Mouse (Mus musculus) gastrocnemius, postnatal 14 days (tissue): ENCODE measurements around the gene Als2. TPM values are rescaled to one million over a fixed set of nuclear protein-coding genes. Genes with fewer than 3 reads are reported as not detected.

ENCODE experiments used
- DNase-seq: peaks from one replicate; pipeline ENCODE4 v3.0.0; 2021; ENCODE audit warnings: mixed read lengths
- intact Hi-C: fragments of 180-260 bp; cut with DNase I; formaldehyde crosslinking; loops from one replicate; pipeline ENCODE4 v1.15.1; 2025; ENCODE audit warnings: low total_unique reads
- long read RNA-seq, 2 experiments: library from polyadenylated mRNA; stranded (forward); transcript quantifications; one replicate each; pipeline ENCODE4 v2.0.0; 2021
- total RNA-seq, 2 experiments: library from RNA; stranded (reverse); gene quantifications; 2 replicates each; pipeline ENCODE4 v1.2.3; 2021

Gene Als2
- total RNA-seq, result 10 to 100 TPM; 15.9 to 16.9 TPM
- long read RNA-seq, experiment 1, full-length matches to known transcripts, result 6 of 15 reads
- long read RNA-seq, experiment 1, partial matches to known transcripts, result 4 of 15 reads
- long read RNA-seq, experiment 1, other reads (novel, unspliced or antisense), result 5 of 15 reads
- long read RNA-seq, experiment 2, full-length matches to known transcripts, result 18 of 33 reads
- long read RNA-seq, experiment 2, partial matches to known transcripts, result 3 of 33 reads
- long read RNA-seq, experiment 2, other reads (novel, unspliced or antisense), result 12 of 33 reads

GRCm38 (mm10) chr1:59236856-59237441 is at the start of gene Als2:
Als2 (minus strand) TSS chr1:59237231.
- intact Hi-C loops, result loop anchor here (5.0 to 10.0 kb wide), 2 partner anchors 92 to 465 kb away; no protein-coding TSS in a partner anchor
- DNase-seq, result peak; percentile 98

DNA sequence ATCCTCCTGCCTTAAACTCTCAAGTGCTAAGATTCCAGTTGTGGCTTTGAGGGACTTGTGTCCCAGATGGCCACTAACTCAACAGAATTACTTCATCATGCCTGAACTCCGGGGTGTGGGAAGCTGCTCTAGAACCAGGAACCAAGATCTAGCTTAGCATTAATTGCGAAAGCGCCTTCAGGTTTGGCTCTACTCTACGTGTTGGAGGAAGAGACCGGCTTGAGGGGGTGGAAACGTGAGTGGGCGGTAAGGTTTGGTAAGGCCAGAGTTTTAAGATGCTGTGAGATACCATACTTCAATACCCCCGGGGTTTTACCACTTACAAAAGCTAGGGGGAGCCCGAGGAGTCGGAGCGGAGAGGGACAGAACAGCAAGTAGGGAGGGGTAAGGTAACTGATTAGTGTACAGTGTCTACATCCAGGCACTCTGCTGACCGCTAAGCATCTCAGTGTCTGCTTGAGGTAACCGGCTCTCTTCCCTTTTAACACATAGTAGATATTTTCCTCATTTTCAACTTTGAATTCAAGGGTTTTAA is 49.4 kb upstream of the Als2 start:
- intact Hi-C loops, result no loop called here
- no peak for DNase-seq

DNA sequence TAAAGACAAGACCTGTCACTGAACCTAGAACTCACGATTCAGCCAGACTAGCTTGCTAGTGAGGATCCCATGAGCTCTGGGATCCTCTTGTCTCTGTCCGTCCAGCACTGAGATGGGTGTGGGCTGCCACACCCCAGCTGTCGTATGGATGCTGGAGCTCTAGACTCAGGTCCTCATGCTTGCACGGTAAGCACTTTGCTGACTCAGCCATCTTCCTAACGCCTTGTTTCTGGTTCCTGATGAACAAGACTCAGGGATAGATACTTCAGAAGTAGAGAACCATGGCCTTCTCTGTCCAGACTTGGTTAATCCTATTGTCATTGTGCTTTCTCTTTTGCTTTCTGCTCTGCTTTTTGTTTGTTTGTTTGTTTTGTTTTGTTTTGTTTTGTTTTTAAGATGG is 48.8 kb upstream of the Als2 start:
- intact Hi-C loops, result no loop called here
- DNase-seq, result no peak

DNA sequence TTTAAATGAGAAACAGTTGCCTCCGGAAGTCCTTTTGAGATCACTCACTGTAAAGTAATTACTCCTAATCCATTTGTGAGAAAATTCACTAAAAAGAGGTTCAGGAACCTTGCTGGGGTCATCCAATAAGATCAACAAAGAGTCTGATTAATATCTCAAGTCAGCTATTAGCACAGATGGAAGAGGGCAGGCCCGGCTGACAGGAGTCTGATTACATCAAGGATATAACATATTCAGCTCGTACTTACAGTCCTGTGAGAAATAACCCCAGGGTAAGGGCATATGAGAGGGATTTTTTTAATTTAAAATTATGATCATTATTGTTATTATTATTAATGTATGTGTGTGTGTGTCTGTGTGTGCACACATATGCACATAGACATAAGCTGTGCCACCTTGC is 35.2 kb upstream of the Als2 start:
- DNase-seq, result no peak
- intact Hi-C loops, result no loop called here

DNA sequence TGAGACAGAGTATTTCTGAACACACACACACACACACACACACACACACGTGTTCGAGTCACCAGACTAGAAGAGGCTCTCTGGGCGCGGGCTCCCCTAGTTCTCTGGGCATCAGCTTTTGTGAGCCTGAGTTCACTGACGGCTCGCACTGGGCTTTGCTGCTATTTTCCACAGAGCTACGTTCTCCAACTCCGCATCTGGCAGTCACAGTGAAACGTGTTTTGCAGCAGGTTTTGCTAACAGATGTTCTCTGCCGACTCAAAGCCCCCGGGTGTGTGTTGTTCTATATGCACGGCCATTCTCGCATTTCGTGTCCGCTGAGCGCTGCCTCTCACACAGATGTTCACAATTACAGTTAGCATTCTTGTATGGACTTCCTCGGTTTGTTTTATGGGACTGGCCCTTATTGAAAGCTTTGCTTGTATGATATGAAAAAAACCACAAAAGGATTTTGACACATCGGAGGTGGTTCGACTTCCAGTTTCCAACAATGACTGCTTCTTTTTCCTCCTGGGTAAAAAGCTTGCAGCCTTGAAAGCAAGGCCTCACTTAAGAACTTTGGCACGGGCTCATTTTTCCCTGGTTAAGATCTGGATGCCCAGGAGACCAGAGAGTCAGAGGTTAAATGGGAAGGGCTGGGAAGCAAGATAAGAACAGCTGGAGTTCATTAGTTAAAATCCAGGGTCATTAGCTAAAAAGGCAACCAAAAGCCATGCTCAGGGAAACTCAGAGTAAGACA is 33.1 kb upstream of the Als2 start:
- intact Hi-C loops, result no loop called here
- peak; percentile 19 for DNase-seq

GRCm38 (mm10) chr1:59269466-59269865 is 32.4 kb upstream of the Als2 start:
- intact Hi-C loops, result no loop called here
- no peak for DNase-seq

DNA sequence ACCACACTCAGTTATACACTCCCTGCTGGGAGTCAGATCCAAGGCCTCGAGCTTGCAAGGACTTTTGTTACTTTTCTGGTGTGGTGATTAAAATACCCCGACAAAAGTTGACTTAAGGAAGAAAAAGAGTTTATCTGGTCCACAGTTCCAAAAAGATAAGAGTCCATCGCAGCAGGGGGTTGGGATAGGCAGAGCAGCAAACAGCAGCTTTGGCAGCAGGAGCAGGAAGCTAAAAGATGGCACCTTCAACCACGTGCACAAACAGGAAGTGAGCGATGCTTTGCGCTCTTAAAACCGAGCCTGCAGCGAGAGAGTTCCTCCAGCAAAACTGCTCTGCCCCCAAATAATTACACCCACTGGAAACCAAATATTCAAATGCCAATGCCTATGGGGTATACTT is 31.9 kb upstream of the Als2 start:
- no peak for DNase-seq
- intact Hi-C loops, result no loop called here

- DNase-seq, result no peak
- intact Hi-C loops, result no loop called here
These were observed 20.7 kb upstream of the Als2 start for GRCm38 (mm10) chr1:59257736-59258135.

GRCm38 (mm10) chr1:59256751-59257231 is 19.8 kb upstream of the Als2 start, which contains the start of gene Cdk15:
Cdk15 (plus strand) TSS chr1:59256906.
- peak; percentile 14 for DNase-seq
- intact Hi-C loops, result no loop called here

DNA sequence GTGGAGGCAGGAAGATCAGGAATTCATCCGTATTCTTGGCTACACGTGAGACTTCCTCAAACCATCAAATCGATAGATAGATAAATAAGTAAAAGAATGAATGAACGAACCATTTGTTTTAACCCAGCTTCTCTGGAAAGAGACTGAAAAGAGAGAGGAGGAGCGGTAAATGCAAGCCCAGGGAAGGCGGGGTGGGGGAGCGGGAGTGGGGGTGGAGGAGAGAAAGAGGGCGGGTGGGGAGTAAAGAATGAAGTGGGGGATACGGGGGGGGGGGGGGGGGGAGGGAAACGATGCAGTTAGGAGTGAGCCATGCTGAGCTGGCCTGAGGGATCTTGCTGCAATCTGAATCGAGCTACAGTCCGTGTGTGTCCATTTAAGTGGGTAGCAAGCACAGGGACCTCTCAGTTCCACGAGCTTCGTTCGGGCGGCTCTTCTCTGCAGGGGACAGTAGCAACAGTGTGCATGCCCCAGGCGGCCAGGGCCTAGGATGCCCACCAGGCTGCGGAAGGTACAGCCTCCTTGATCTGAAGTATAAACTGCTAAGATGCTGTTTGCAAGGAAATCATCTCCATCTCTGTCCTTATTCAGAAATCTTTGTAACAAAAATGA is 16.4 kb upstream of the Als2 start:
- no peak for DNase-seq
- intact Hi-C loops, result no loop called here

GRCm38 (mm10) chr1:59252762-59253161 is 15.7 kb upstream of the Als2 start:
- DNase-seq, result no peak
- intact Hi-C loops, result no loop called here

DNA sequence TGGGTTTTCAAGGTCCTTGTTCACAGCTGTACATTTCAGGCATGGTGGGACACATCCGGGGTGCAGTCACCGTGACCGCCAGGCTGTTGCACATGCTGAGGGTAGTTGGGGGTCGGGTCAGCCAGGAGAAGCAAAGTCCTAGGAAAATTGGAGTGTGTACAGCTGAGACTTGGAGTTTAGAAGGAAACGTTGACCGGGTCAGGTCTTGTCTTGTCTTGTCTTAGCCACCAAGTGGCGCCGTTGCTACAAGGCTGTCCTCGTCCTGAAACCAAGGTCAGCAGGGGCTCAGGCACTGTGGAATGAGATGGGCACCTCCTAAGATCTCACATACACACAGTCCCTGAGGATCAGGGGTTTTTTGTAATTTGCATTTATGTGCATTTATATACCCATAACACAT is 10.6 kb upstream of the Als2 start:
- intact Hi-C loops, result loop anchor here (5.0 kb wide), 1 partner anchor 375 kb away; no protein-coding TSS in a partner anchor
- DNase-seq, result peak; percentile 63

DNA sequence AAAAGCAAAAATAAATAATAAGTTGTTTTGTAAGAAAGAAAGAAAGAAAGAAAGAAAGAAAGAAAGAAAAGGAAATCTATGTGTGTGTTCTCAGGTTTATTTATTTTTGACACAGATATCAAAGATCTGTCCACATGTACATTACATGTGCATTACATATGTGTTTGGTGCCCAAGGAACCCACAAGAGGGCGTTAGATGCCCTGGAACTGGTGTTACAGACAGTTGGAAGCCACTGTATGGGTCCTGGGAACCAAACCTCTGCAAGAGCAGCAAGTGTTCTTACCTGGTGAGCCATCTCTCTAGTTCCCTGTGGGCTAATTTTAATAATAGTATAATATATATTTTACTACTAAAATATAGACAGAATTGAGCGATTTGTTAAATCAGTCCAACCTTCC is 6.7 kb upstream of the Als2 start:
- DNase-seq, result no peak
- intact Hi-C loops, result no loop called here

DNA sequence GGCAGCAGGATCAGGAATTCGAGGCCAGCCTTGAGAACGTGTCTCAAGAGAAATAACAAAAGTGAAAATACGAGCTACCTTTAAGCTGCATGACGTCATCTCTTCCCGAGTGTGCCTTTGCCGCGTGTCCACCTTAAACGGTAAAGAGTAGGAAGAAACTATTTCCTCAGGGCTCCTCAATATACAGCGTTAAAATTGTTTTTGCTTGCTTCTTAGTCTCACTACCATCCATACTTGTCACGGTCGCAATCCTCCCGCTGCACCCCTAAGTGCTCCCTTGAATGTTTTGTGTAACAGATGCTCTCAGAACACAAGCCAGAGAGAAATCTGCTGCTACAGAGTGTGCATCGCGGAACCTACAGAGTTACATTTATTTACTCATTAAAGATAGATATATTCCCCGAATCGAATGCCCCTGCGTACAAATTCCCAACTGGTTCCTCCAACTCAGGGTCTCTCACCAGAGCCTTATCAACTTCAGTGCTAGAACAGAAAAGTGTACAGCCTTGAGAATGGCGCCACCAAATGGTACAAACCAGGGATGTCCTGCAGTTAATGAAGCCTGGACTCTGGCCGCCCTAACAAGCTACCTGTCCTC is 682 bp upstream of the Als2 start:
- intact Hi-C loops, result loop anchor here (5.0 to 10.0 kb wide), 2 partner anchors 93 to 465 kb away; no protein-coding TSS in a partner anchor
- DNase-seq, result peak; percentile 59

- DNase-seq, result no peak
- intact Hi-C loops, result no loop called here
These were observed 7.8 kb downstream of the Als2 start for GRCm38 (mm10) chr1:59229187-59229586.

DNA sequence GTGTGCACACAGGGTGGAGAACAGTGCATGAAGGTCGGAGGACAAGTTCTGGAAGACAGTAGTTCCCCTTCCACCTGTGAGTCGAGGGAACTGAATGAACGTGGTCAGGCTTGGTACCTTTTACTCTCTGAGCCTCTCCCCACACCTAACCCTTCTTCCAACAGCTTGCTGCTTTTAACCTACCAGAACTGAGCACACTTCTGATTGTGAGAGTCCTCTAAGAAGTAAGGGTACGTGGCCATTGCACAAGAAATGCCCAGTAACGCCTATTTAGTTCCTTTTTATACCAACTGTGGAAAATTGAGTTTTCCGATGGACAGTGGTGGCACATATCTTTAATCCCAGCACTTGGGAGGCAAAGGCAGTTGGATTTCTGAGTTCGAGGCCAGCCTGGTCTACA is 8.5 kb downstream of the Als2 start:
- no peak for DNase-seq
- intact Hi-C loops, result no loop called here

DNA sequence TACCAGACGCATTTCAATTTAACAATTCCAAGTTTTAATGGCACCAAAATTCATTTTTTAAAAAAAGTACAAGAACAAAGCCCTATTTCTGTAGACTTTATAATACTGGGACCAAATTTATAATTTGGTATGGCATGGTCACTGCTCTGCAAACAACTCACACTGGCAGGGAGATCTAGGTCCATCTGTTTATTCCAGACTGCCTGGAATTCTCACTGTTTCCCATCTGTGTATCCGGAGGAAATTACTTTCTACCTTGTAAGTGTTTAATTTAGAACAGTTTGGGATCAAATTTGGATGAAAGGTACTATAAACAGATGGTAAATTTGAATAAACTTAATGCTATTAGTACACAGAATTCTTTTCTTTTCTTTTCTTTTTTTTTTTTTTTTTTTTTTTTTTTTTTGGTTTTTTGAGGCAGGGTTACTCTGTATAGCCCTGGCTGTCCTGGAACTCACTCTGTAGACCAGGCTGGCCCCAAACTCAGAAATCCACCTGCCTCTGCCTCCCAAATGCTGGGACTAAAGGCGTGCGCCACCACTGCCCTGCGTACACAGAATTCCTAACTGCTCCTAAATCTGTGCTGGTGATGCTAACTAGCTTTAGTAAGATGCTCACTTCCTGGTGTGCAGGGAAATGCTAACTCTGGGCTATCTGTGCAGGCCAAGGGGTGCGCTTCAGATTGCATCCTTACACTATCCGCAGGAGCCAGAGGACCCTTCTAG is 14.8 kb downstream of the Als2 start:
- DNase-seq, result no peak
- intact Hi-C loops, result no loop called here

DNA sequence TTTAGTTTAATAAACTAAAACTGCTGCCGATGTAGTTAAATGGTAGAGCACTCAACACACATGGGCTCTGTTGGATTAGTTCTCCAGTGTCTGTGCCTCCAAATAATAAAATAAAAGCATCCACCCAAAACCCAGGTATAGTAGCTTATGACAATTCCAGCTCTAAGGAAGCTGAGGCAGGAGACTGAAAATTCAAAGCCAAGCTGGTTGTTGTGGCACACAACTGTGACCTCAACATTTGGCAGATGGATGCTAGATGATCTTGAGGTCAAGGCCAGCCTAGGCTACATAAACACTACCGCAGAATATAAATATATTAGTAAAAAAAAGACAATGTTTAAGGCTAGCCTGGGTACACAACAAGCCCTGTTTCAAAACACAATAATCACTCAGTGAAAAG is 15.4 kb downstream of the Als2 start:
- intact Hi-C loops, result no loop called here
- no peak for DNase-seq

DNA sequence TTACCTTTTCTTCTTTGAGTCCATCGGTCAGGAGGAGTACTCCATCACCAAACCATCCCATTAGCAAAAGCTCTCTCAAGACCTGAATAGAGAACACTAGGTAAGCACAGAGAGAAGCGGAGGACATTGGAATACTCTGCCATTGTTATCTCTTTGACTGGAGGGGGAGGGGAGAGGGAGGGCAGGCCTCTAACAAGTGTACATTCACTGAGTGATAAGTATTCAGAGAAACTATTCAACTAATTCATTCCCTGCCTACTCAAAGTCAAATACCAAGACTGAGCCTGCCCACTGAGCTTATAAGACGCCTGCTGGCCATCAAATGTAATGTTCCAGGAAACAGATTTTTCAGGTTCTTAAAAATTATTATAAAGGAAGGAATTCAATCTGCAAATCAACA is 16.7 kb downstream of the Als2 start:
- intact Hi-C loops, result no loop called here
- no peak for DNase-seq
